Mouse (Mus musculus) G1E (cell line): ENCODE data around the gene Ccl3. TPM values are rescaled to one million over a fixed set of nuclear protein-coding genes. Genes with fewer than 3 reads are reported as not detected.

Experiments
- ATAC-seq: 2 replicates; pipeline ENCODE4 v1.8.0; 2016; ENCODE audit warnings: mild to moderate bottlenecking; ENCODE audit not compliant: insufficient number of reproducible peaks, poor library complexity, low FRiP score, severe bottlenecking; ENCODE audit errors: extremely low read depth
- DNase-seq: peaks from one replicate; pipeline ENCODE4 v3.0.0; 2012; ENCODE audit warnings: low spot score
- H3K27me3 ChIP-seq: 2 replicates; pipeline ENCODE4 v1.6.1; 2012; ENCODE audit warnings: mild to moderate bottlenecking, low read length, inconsistent platforms; ENCODE audit not compliant: insufficient read depth
- H3K36me3 ChIP-seq: replicated peaks from 2 replicates; pipeline ENCODE3; 2012; ENCODE audit warnings: mild to moderate bottlenecking, inconsistent platforms
- H3K4me1 ChIP-seq: 2 replicates; pipeline ENCODE4 v1.6.1; 2012; ENCODE audit warnings: low read depth, low read length, inconsistent platforms, mixed read lengths; ENCODE audit not compliant: insufficient read depth
- H3K4me3 ChIP-seq: 2 replicates; pipeline ENCODE4 v1.5.1; 2012; ENCODE audit warnings: low read depth, mild to moderate bottlenecking, inconsistent platforms, low read length, moderate library complexity, mixed read lengths
- H3K9me3 ChIP-seq: replicated peaks from 2 replicates; pipeline ENCODE4 v1.6.1; 2012; ENCODE audit warnings: inconsistent platforms
- CTCF ChIP-seq: IDR thresholded peaks from 2 replicates; pipeline ENCODE4 v1.5.1; 2012; ENCODE audit warnings: low read depth, low read length, inconsistent platforms, mixed read lengths
- GATA1 ChIP-seq: IDR thresholded peaks from 2 replicates; pipeline ENCODE4 v1.6.1; 2012; ENCODE audit warnings: borderline replicate concordance, low read length, inconsistent platforms, mixed read lengths
- GATA2 ChIP-seq: IDR thresholded peaks from 2 replicates; pipeline ENCODE4 v1.6.1; 2012; ENCODE audit warnings: low read depth, low read length, inconsistent platforms, borderline replicate concordance
- POLR2AphosphoS5 ChIP-seq: IDR thresholded peaks from 2 replicates; pipeline ENCODE4 v1.6.1; 2012; ENCODE audit warnings: low read depth, low read length, inconsistent platforms; ENCODE audit not compliant: insufficient replicate concordance
- TAL1 ChIP-seq: conservative IDR thresholded peaks from 2 replicates; pipeline ENCODE4 v1.6.1; 2012; ENCODE audit warnings: low read depth, low read length, inconsistent platforms, mixed read lengths
- polyA plus RNA-seq: library from polyadenylated mRNA; stranded (reverse); fragments of >175 nt; gene quantifications from 2 replicates; pipeline ENCODE4 v1.2.3, GENCODE M21; 2012
- total RNA-seq, 2 experiments: library from RNA; stranded (forward) in 1 of 2; stranded (reverse) in 1 of 2; fragments of 200-1000 nt in 1 of 2; fragments of >200 nt in 1 of 2; fragmentation: Nextera tagmentation in 1 of 2; gene quantifications; 2 replicates each; pipeline ENCODE4 v1.2.3; 2014 to 2017

Gene Ccl3
- total RNA-seq (2014; fragmentation: Nextera tagmentation): not detected in 2 replicates
- 2.0 and 2.7 TPM in 2 replicates for total RNA-seq (2017)
- polyA plus RNA-seq: not detected in 2 replicates

DNA sequence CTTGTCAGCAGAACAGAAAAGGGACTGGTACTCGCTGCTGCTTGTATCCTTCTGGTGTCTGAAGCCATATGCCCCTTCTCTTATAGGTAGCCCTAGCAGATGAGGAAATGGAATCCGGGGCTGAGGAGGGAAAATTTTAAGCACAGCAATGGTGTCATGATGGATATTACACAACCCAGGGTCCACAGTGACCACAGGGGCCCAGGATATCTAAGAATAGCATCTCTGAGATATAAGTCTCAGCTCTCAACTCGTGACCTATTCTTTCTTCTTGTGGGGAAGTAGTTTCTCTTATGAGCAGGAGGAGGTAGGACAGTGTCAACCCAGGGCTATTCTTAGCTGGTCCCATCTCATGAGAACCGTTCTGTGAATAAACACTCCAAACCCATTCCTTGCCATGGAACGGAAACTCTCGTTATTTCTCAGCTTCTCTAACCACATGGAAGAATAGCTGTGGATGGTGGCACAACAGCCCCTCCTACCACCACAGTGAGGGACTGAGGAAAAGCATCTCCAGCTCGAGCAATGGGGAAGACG, at the start of gene Ccl3:
Gene Ccl3, minus strand, starts transcription at position 51 of the 537 bp plus-strand sequence.
- Histone ChIP-seq H3K9me3 (no peaks in the 10 kb centered on the region), H3K36me3 (no peaks in the 10 kb centered on the region), H3K4me3 (no peak within 1 kb of the TSS), H3K27me3 (no peaks in the 10 kb centered on the region), H3K4me1 (no peaks in the 10 kb centered on the region)
- no peak for TF ChIP-seq GATA1
- no peak for TF ChIP-seq CTCF
- TF ChIP-seq POLR2AphosphoS5: no peak
- TF ChIP-seq GATA2: no peak
- TF ChIP-seq TAL1: no peak
- DNase-seq: no peak
- ATAC-seq: no peak

- DNase-seq (no peak), ATAC-seq (no peak)
- no peaks in the 10 kb centered on the region for H3K36me3 ChIP-seq
- no peaks in the 10 kb centered on the region for H3K4me1 ChIP-seq
- no peaks in the 10 kb centered on the region; the same call in 1 of the 2 replicates for H3K27me3 ChIP-seq
- no peak for TF ChIP-seq TAL1
- no peaks in the 10 kb centered on the region for H3K9me3 ChIP-seq
- no peak overlapping the region for H3K4me3 ChIP-seq
Observed at GRCm38 (mm10) chr11:83692008-83692407, 42.9 kb upstream of the Ccl3 start.

GRCm38 (mm10) chr11:83689918-83690317, 40.8 kb upstream of the Ccl3 start:
- ATAC-seq (no peak), DNase-seq (no peak)
- Histone ChIP-seq H3K4me1 (no peaks in the 10 kb centered on the region), H3K27me3 (no peaks in the 10 kb centered on the region; the same call in 1 of the 2 replicates), H3K36me3 (no peaks in the 10 kb centered on the region), H3K9me3 (no peaks in the 10 kb centered on the region), H3K4me3 (no peak overlapping the region)
- TF ChIP-seq CTCF (no peak), GATA1 (no peak), GATA2 (no peak), POLR2AphosphoS5 (no peak), TAL1 (no peak)

DNA sequence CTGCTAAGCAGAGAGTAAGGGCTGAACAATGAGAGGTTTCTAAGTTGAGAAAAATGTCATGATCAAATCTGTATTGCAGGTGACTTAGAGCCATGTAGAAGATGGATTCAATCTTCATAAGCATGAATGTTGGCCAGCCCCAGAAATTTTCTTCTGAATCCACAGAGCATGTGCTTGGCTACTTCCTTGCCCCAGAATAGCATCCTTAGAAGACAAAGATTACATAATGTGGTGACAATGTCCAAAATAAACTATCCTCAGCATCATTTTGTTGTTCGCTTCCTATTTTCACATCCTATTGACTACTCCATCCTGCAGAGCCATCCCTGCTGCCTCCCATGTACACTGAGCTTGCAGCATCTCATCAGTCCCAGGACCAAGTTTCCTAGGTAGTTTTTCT, 26.5 kb upstream of the Ccl3 start:
- DNase-seq: no peak
- Histone ChIP-seq H3K4me3 (no peak overlapping the region), H3K9me3 (no peaks in the 10 kb centered on the region), H3K27me3 (no peaks in the 10 kb centered on the region), H3K36me3 (no peaks in the 10 kb centered on the region), H3K4me1 (no peaks in the 10 kb centered on the region)
- no peak for ATAC-seq
- TF ChIP-seq POLR2AphosphoS5 (no peak), GATA1 (no peak), TAL1 (no peak), GATA2 (no peak), CTCF (no peak)

- Histone ChIP-seq H3K27me3 (no peaks in the 10 kb centered on the region; the same call in 1 of the 2 replicates), H3K4me1 (no peaks in the 10 kb centered on the region), H3K36me3 (no peaks in the 10 kb centered on the region), H3K9me3 (no peaks in the 10 kb centered on the region), H3K4me3 (no peak overlapping the region)
- TF ChIP-seq GATA2: no peak
- no peak for TF ChIP-seq GATA1
- TF ChIP-seq POLR2AphosphoS5: no peak
- TF ChIP-seq TAL1: no peak
- no peak for TF ChIP-seq CTCF
- DNase-seq: no peak
- ATAC-seq: no peak
Observed at GRCm38 (mm10) chr11:83671743-83672142, 22.6 kb upstream of the Ccl3 start.

DNA sequence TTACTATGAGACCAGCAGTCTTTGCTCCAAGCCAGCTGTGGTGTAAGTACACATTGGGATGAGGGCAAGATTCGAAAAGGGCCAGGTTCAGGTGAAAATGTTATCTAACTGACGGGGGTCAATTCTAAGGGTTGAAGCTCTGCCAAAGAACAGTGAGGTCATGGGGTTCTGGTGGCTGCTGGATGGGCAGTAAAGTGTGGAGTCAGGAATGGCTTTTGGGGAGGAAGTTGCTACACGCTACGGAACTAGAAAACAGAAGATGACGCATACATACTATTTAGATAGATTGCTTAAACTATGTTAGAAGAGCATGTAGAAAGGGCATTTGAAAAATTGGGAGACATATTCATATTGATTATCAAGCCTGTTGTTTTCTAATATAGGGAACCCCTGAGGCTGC, 14.4 kb upstream of the Ccl3 start:
- no peak for DNase-seq
- Histone ChIP-seq H3K9me3 (no peaks in the 10 kb centered on the region), H3K36me3 (no peaks in the 10 kb centered on the region), H3K27me3 (peaks cover 11% of the 10 kb centered on the region), H3K4me1 (no peaks in the 10 kb centered on the region), H3K4me3 (no peak overlapping the region)
- ATAC-seq: no peak
- TF ChIP-seq CTCF (no peak), GATA2 (no peak), POLR2AphosphoS5 (no peak), GATA1 (no peak), TAL1 (no peak)

DNA sequence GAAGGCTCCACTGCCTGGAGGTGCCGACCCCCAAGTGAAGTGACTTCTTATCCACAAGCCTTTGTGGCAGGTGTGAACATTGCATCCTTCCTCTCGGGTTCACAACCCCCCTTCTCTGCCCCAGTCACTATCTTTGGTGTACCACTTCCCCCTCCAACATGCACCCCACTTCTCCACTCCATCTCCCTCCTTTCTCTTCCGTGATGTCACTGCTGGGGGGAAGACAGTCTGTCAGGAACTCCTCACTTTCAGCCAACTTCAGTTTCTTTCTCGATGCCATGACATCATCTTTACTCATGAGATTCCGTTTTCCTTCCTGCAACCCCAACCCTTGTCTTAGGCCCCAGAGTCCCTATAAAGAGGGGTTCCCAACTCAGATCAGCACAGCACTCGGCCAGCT, 13.0 kb upstream of the Ccl3 start, which contains the start of gene Ccl4:
Gene Ccl4, plus strand, starts transcription at position 381 of the 400 bp plus-strand sequence.
- Histone ChIP-seq H3K27me3 (peaks cover 11% of the 10 kb centered on the region), H3K9me3 (no peaks in the 10 kb centered on the region), H3K36me3 (no peaks in the 10 kb centered on the region), H3K4me1 (no peaks in the 10 kb centered on the region), H3K4me3 (no peak within 1 kb of the TSS)
- no peak for ATAC-seq
- DNase-seq: no peak
- TF ChIP-seq GATA2: no peak
- TF ChIP-seq POLR2AphosphoS5: no peak
